Mouse (Mus musculus) testis, adult 2 months (tissue): ENCODE results near the gene Gm20388.

ENCODE experiments used
- CTCF ChIP-seq: fragments of 200-500 bp; IDR thresholded peaks from 2 replicates; pipeline ENCODE4 v1.5.1; 2012; ENCODE audit warnings: low read depth, mild to moderate bottlenecking, inconsistent platforms, low read length, moderate library complexity; ENCODE audit not compliant: control insufficient read depth, insufficient read depth, insufficient replicate concordance
- POLR2A ChIP-seq: fragments of 200-500 bp; IDR thresholded peaks from 2 replicates; pipeline ENCODE4 v1.6.1; 2012; ENCODE audit warnings: low read depth, mild to moderate bottlenecking, inconsistent platforms, low read length, moderate library complexity; ENCODE audit not compliant: control insufficient read depth

DNA sequence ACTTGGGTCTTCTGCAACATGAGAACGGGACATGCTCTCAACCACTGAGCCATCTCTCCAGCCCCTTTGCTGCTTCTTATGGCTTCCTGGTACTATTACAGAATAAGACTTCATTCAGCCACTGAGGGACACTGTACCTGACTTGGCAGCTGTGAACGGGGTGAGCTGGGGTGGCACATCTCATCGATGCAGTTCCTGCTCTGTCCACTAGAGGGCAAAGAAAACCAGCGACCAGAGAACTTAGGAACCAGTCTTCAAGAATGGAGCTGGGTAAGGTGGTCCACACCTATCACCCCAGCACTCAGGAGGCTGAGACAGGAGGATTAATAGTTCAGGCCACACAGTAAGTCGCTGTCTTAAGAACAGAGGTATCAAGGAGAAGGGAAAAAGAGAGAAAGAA is 685.3 kb downstream of the Gm20388 start:
- peak; percentile 94 for TF ChIP-seq CTCF
- no peak for TF ChIP-seq POLR2A
